Mouse (Mus musculus) adipocyte (in vitro differentiated cells): Measurements from ENCODE around the gene Mrvi1.
"Not testable (repeated sequence)": the region's sequence is repeated elsewhere in the genome, so short reads cannot be mapped to it uniquely, and the experiment has no call there.

ENCODE experiments used
- DNase-seq: peaks from one replicate; pipeline ENCODE4 v3.0.0-alpha.2; 2016; ENCODE audit warnings: low spot score

The Mrvi1 gene

DNA sequence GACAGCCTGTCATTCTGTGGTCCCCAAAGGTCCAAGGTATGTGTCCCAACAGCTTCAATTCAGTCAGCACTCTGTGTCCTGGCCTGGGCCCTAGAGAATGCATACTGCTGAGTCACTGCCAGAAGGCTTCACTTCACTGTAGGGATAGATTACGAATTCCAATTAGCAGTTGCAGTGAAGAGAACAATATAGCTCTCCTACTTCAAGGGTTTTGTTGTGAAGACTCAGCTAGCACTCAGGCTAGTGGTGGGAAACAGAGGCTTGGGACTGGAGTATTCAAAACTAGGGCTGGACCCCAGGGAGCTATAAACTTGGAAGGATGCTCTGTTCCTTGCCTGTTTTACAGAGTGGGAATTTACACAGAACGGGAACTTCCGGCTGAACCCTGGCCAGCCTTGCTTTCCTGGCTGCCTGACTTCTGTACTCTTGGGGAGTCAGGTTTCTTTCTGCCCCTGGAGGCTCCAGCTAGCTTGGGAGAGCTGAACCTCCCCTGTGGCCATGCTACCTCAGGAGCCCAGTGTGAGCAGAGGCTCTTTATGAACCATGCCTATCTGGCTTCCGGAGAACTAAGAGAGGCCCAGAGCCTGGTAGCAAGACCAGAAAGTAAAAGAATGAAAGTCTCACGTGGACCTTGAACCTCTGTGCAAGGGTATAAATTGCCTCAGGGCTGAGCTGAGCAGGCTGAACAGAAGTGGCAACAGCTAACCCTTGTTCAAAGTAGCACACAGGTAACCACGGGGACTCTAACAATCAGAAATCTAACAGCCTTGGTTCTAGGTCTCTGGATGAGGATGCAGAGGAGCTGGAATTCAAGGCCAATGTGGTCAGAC, 40.3 kb downstream of the Mrvi1 start:
- DNase-seq: peak; percentile 73

DNA sequence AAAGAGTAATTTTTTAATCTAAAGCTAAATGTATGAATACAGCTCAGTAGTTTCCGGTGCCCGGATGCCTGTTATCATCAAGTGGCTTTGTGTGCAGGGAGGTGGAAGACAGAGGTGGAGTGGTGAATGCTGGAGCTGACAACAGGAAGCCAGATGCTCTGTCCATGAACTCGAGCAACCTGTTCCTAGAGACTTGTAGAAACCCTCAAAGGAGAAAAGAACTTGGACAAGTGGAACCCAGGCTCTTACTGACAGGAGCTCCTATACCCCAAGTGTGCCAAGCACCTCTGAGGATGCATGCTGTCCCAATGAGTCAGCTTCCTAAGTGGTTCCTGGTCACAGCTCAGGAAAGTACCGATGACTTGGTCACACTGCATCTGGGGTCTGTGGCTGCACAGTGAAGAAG, 41.1 kb downstream of the Mrvi1 start:
- DNase-seq: no peak

DNA sequence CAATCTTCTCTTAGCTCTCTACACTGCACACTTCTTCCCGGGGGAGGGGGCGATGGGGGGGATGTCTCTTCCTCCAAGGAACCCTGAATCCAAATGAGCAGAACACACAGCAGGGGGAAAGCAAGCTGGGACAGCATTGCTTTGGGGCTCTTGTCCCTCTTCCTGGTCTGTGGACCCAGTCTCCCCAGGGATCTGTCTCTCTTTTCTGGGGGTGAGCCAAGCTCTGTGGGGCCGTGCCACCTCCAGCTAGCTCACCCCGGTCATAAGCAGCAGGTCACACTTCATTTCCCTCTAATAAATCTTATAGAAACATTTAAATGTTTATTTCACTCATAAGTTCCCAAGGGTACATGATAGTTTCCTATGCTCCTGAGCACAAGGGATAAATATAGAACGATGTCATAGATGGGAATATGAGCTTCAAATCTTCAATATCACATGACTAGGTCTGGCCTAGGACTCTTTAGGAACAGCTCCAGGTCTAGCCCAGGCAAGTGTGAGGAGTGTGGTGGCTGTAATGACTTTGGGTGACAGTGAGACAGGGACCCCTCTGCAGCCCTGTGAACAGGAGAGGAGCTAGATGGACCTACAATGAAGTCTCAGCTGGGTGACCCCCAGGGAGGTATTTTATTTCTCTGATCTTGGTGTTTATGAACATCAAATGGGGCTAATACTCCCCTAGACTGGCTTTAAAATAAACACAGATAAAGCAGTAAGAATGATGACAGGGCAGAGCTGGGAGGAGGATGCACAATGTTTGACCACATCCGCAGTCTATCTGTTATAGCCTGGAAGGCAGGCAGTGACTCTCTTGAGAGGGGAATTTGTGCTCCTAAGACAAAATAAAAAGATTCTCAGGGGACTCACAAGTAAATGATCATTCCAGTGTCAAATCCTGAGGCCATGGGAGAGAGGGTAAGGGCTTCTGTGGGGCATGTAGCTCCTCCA, 46.2 kb downstream of the Mrvi1 start:
- no peak for DNase-seq

DNA sequence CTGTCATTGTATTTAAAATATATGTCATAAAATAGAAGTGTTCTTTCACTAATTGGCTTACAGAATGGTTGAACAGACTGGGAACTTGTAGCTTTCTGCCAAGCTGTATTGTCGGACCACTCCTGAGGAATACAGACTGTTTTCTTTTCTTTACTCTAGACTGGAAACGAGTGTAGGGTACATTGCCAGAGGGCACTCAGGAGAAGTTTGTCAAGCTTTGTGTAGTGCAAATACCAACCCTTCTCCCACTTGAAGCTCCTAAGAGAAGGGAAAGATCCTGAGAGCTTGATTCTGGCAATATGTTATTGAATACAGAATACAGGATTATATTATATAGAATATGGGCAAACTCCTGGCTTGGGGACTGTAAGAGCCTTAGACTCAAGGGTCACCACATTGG, 48.3 kb downstream of the Mrvi1 start:
- no peak for DNase-seq

DNA sequence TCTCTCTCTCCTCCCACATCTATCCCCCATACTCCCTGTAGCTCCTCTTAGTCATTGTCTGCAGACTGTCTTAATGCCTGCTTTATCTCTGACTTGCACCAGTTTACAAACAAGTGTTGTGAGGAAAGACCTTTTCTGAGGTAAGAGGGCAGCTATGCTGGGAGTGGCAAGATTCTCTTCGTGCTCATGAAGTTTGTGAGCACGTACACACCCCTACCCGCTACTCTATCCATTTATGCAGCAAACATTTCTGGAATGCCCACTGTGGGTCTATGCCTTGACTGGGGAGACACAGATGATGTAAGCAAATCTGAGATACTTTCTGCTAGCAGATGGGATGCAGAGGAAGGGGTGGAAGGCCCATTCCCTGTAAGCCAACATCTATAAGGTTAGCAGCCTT, 48.9 kb downstream of the Mrvi1 start:
- DNase-seq: no peak

DNA sequence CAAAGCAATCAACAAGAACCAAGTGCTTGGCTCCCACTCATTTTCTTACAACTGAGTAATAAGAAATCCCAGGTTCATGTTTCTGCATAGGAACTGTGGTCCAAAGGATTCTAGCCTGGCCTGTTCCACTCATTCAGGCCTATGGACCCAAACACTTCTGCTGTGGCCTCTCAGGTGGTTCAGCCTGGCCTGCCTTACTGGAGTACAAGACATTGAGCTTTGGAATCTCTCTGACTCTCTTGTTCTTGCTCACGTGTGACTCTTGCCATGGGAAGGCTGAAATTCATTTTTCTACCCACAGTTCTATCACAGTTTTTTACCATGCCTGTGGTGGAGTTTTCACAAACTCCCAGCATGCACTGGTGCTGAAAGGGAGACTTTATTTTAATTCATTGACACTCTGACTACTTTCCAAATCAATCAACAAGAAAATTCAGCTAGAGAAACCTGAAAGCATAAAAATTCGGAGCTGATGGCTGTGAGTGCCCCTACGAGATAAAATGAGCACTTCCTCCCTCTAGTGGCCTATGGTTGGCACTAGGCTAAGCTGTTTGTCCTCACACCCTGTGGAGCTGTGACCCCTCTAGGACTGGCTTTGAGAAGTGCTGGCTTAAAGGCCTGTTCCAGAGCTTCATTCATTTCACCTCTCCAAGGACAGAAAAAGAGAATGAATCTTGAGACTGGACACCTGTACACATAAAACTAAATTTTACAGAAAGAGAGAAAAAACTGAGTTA, 52.0 kb downstream of the Mrvi1 start:
- DNase-seq: peak; percentile 73

DNA sequence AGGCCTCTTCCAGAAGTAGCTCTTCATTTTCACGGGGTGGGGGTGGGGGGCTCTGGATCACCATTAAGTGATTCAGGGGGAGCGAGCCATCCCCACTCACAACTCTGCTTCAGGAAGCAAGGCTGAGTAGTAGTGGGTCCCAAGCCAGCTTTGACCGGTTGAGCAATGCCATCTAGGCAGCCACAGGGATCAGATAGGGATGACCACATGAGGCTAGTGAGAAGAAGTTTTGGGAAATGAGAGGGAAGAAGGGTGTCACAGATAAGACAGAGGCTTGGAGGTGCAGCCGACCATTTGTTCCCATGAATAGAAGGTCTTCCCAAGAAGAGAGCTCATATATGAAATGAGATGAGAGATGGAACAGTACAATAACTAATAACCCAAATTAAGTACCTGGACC, 55.7 kb downstream of the Mrvi1 start:
- DNase-seq: no peak

DNA sequence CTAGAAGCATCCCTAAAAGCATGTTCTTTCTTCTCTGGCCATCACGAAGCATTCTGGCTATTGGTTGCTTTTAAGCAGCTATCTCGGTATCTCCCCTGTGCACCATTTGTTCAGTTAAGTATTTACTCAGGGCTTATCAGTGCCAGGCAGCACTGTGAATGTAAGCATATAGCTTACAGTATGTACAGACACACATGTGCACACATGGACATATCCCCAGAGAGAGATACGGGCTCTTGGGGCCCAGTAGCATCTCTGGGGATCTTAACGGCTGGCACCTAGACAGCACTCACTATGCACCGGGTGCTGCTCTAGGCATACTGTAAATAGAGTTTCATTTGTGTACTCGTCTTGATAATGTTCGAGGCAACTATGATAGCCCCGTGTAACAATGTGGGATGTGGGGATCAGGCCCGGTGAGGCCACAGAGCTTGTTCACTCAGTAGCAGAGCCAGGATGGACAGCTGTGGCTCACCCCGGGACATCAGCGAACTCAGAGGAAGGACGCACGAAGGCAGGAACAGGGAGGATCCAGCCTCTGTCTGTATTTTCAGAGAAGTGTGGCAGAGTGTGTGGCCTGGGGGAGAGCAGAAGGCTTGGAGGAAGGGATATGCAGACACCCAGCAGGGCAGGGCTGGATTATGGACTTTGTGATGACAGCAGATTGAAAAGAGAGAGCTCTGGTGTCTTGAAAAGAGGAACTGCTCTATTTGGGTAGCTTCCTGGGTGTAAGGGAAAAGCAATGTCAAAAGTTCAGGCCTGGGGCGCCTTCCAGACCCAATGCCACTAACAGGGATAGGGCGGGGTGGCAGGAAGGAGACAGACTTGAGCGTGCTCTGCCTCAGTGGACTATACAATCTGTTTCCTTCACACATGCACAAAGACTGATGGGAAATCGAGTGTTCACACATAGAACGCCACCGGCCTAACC, 61.7 kb downstream of the Mrvi1 start:
- no peak for DNase-seq

DNA sequence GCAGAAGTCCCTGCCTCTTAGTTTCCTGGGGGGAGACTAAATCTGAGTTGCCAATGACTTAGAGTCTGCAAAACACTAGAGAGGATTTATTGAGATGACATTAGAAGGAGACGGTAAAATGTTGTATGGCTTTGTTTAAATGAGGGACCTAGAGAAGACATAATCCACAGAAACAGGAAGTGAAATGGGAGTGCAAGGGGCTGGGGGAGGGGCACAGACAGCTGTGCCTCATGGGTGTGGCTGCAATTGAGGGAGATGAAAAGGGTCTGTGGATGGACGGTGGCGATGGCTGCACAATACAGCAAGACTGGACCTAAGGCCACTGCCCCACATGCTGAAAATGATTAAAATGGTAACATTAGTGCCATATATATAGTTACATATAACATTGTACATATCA, 62.5 kb downstream of the Mrvi1 start:
- DNase-seq: no peak

DNA sequence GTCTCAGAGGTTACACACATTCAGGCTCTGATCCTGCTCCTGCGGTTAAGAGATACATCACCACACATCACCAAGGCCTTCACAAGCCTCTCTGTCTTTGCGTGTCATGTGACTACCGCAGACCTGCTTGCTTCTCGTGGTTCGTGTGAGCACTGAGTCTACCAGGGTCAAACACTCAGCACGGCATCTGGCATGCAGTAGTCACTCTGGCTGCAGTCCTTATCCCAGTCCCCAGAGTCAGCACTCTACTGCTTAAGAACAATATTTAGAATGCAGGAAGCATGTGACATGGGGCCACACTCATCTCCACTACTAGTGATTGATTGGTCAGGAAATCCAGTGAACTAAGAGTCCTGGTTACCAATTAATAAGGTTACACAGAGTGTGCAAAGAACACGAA, 66.3 kb downstream of the Mrvi1 start:
- DNase-seq: no peak

DNA sequence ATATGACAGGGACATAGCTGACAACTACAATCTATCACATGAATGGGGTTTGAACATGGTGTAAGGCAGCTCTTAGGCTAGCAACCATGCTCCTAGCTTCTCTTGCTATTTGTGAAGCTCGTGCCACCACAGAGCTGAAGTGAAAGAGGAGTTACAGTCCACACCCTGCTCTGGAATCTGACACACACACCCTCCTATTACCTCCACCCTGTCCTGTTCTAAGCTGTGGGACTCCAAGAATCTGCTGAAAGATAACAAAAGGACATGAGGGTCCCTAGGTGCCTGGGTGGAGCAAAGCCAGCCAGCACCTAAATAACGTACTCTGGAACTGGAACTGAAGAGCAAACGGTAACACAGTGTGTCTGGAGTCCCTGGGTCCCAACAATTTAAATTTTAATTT, 67.7 kb downstream of the Mrvi1 start:
- no peak for DNase-seq

DNA sequence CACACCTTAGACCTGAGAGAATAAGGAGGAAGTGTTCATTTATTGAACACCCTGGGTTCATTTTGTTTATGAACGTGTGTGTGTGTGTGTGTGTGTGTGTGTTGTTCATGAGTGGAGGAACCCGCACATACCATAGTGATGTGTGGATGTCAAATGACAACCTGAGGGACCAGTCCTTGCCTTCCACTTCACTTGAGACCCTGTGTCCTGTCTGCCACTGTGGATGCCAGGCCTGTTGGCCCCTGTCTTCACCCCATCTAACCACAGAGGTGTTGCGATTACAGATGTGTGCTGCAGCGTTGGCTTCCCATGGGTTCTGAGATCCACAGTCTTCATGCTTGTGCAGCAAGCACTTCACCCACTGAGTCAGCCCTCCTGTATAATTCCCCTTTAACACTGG, 68.5 kb downstream of the Mrvi1 start:
- no peak for DNase-seq

DNA sequence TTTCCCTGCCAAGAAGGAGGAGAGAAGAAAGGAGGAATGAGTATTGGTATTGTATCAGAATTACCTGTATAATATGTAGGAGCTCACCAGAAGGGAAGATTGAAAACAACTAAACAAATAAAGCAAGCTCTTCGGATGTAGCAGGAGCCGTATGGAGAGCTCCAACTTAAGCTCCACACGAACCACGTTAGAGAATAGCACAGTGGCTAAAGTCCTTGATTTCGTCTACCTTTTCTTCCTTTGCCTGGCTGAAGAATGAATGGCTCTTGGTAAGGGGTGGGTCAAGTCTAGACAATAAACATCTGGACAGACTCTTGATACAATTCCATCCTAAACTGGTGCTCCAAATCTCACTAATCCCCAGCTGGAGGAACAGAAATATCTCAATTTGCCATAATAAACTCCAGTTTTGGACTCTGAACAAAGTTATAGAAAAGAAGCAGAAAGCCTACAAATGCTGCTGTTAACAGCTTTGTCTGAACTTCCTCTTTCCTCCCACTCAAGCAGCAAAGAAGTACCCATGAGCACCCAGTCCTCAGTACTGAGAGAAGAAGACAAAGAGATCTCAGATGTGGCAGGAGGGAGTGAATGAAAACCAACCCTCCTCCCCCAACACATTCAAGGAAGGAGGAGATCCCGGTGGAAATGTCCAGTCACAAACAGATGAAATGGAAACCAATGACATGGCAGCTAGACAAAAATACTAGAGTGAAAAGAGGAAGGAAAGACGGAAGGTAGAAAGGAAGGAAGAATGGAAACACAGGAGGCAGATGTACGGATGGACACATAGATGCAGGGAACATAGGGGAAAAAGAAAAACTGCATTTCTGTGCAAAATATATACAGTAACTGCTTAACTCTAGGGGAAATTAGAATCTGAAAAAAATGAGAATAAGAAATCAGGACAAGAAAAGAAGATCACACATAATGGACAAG, 73.8 kb downstream of the Mrvi1 start:
- DNase-seq: no peak

DNA sequence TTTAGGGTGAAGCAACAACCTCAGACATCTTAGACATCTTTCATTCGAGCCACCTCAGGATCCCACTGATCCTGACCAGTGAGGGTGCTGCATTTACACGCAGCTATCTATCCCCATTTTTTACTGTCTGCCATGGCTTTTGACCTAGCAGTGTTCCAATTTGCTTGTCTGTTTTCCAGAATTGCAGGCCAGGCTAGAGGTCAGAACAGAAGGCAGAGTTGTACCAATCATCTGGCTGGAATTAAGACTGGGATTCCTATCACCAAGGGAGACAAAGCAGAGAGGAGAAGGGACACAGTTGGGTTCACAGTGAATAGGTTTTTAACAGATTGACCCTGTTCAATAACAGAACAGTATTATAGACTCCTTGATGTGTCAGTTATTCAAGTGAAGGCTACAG, 75.7 kb downstream of the Mrvi1 start:
- DNase-seq: peak; percentile 57

DNA sequence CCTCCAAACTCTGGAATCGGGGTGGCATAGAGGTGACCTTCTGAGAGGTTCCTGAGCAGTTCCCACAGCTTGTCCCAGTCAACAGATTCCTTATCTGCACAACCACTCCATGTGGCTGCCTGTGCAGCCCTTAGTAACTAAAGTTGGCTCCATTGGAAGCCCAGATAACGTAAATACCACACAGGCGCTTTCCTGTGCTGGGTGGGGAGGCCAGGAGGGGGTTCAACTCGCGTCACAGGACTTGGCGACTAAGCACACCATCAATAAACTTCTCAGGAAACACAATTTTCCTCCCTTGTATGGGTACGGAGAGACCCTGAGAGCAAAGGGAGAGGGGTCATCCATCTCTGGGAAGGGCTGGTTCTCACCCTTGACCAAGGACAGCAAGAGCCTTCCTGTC, 79.0 kb downstream of the Mrvi1 start:
- no peak for DNase-seq

DNA sequence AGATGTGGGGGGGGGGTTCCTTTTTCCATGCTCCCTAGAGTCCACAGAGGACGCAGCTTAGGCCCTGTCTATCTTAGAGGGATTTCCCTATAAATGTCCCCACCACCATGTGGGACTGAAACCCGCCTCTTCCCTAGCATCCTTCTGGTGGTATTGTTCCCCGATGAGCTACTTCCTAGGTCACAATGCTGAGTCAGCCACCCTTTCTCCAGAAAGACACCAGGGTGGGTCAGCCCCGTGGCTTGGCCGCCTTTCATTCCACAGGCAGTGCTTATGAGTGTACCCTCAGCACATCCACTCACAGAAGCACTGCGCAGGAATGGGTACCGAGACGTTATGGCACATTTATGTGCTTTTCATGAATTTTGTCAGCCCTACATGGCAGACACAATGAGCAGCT, 85.1 kb downstream of the Mrvi1 start:
- DNase-seq: no peak

DNA sequence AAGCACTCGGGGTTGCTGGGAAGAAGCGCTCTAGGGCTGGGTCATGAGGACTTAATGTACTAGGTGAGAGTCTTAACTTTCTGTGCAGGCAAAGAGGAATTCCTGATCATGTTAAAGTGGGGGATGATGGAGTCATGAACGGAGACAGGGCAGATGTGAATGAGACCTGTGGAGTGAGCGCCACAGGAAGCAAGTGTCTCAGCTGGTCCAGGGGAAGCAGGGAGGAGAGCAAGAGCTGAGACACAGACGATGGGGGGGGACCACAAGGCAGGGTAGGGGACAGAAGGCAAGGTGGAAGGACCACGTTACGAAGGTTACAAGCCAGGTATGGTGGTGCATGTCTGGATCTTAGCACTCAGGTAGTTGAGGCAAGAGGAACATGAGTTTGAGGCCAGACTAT, 85.8 kb downstream of the Mrvi1 start:
- no peak for DNase-seq

DNA sequence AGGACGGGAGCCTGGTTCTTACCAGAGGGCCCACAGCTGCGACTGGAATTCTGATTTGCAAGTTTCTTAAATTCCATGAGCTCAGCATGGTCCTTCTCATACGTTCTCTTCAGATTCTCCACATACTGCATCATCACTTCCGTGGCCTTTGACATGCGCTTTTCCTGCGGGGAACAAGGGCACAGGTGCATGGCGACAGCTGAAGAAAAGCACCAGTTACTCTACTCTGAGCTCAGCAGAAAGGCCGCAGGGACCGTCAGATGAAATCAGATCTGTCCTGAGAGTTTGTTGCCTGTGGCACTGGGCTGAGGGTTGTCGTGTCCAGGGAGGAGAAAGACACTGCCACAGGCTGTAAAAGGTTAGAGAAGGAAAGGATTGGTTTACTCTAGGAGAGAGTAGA, 86.5 kb downstream of the Mrvi1 start:
- not testable (repeated sequence) for DNase-seq

DNA sequence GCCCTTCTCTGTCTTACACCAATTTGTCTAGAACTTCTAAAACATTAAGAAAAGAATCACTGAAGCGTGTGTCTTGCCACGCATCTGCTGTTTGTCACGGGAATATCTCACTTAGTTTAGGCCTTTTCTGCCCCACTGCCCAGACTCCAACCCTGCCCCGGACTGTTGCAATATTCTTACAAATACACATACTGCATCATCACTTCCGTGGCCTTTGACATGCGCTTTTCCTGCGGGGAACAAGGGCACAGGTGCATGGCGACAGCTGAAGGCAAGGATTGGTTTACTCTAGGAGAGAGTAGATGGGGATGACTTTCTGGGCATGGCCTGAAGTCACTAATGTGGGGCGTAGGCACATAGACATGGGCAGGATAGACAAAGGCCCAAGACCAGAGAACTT, 87.6 kb downstream of the Mrvi1 start:
- DNase-seq: no peak

DNA sequence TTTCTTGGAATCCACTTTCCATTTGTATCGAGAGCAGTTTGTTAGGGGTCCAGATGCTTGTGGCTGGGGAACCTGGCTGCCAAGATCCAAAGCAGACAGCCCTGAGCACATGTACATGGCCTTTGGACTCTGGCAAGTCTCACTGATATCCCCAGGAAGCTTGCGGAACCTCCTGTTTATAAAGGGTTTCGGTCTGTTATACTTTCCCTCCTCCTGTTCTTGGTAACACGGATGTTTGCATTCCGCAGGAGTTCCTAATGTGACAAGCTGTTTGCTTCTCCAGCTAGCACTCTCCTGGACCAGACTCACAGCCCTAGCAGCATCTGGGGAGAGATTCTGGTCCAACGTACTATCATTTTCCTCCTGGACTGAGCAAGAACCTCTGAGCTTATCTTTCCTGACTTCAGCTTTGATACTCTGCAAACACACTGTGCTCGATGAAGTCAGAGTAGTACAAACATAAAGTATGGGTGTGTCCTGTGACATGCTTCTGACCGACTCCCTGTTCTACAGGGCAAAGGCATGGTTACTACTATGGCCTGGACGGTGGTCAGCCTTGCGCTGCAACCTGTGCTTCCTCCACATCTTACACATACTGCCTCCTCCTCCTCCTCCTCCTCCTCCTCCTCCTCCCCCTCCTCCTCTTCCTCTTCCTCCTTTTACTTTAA, 88.2 kb downstream of the Mrvi1 start:
- no peak for DNase-seq
